Mouse (Mus musculus) cerebellum, adult 2 months (tissue): ENCODE results near the gene Pcif1.

ENCODE experiments used
- CTCF ChIP-seq: fragments of 200-500 bp; IDR thresholded peaks from 2 replicates; pipeline ENCODE4 v1.5.1; 2011; ENCODE audit warnings: low read depth, mild to moderate bottlenecking, control low read depth, low read length, moderate library complexity, borderline replicate concordance; ENCODE audit not compliant: insufficient read depth
- POLR2A ChIP-seq: fragments of 200-500 bp; IDR thresholded peaks from 2 replicates; pipeline ENCODE4 v1.6.1; 2011; ENCODE audit warnings: low read length, control low read depth, borderline replicate concordance; ENCODE audit not compliant: insufficient read depth

DNA sequence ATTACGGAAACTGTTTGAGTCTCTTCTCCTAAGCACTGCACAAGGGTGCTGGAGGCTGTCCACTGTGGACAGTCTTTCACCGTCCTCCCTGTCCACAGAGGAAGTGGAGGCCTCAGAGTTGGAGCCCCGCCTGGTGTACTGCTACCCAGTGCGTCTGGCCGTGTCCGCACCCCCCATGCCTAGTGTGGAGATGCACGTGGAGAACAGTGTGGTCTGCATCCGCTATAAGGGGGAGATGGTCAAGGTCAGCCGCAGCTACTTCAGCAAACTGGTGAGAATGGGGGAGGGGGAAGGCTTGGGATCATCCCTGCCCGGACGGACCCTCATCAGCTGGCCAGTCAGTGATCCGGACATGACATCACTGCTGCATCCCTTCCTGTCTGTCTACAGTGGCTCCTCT is 9.9 kb downstream of the Pcif1 start:
- TF ChIP-seq CTCF = no peak
- no peak for TF ChIP-seq POLR2A
